Mouse (Mus musculus) adrenal gland, adult 18-20 months (tissue): ENCODE measurements around the gene Dok1. TPM values are rescaled to one million over a fixed set of nuclear protein-coding genes. Genes with fewer than 3 reads are reported as not detected.
A peak's percentile ranks its signal among the peaks of the same experiment; 100 is the strongest.

Experiments used
- DNase-seq, 2 experiments: peaks; one replicate each; pipeline ENCODE4 v3.0.0; 2021 to 2022; ENCODE audit warnings: low spot score in 2 of 2
- long read RNA-seq, 2 experiments: library from polyadenylated mRNA; stranded (forward); transcript quantifications; one replicate each; pipeline ENCODE4 v2.0.0; 2021
- total RNA-seq, 2 experiments: library from RNA; stranded (reverse); gene quantifications; 1 replicate in 1 of 2; 2 replicates in 1 of 2; pipeline ENCODE4 v1.2.3; 2021

Dok1 gene
- total RNA-seq, result 1 to 10 TPM; 7.0 to 7.2 TPM
- long read RNA-seq, experiment 1, partial matches to known transcripts, result 1 of 2 reads
- long read RNA-seq, experiment 1, other reads (novel, unspliced or antisense), result 0 of 2 reads
- long read RNA-seq, experiment 2, partial matches to known transcripts, result 0 of 7 reads
- long read RNA-seq, experiment 2, other reads (novel, unspliced or antisense), result 5 of 7 reads

- DNase-seq, result peak; percentile 71 to 72
Observed at GRCm38 (mm10) chr6:83033249-83034185, at the start of gene Dok1, which contains the start of gene Loxl3. TSS of gene Dok1 (minus strand) at chr6:83033471. TSS of gene Loxl3 (plus strand) at chr6:83034173.

DNA sequence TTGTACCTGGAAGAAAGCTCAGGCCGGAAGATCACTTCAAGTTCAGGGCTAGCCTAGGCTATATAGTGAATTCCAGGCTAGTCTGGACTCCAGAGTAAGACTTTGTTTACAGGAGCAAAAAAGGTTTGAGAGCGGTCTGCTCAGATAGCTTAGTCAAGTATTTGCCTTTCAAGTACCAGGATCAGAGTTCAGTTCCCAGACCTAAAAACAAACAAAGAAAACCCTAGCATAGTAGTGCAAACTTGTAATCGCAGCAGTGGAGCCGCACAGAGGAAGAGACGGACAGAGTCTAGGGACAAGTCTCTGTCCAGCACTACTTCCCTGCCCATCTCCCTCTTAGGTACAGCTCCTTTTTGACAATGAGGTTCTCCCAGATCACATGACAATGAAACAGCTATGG lies 46.9 kb upstream of the Dok1 start:
- DNase-seq, result no peak

GRCm38 (mm10) chr6:83078324-83078858 lies 45.1 kb upstream of the Dok1 start:
- peak; percentile 99 for DNase-seq

DNA sequence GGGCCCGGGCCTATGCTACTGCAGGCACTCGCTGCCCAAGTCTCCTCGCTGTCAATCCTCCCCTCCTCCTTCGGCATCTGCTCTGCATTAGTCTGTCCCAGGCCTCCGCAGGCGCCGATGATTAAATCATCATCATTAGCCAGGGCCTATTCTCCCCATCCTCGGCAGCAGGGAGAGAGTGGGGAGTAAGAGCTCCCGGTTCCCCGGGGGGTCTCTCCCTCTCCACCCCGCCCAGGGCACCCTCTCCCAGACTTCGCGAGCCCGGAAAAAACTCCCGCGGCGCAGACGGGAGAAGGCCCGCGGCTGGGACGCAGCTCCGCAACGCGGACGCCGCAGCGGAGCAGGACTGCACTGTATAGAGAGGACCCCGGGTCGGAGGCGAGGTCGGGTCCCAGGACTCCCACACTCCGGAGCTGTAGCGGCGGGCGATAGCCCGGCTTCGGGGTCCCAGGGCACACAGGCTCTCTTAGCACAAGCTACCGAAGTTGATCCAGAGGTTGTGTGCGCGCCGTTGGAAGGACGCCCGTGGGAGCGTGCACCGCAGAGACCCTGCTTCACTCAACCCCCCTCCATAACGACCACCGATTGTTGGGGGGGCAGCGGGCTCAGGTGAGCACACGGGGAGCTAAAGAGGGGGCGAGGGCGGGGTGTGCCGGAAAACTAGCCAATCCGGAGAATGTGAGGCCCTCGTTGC lies 44.5 kb upstream of the Dok1 start, which contains the start of gene Pcgf1:
Gene Pcgf1, plus strand, starts transcription at position 240 of the 694 bp plus-strand sequence.
- peak; percentile 57 to 61 for DNase-seq

DNA sequence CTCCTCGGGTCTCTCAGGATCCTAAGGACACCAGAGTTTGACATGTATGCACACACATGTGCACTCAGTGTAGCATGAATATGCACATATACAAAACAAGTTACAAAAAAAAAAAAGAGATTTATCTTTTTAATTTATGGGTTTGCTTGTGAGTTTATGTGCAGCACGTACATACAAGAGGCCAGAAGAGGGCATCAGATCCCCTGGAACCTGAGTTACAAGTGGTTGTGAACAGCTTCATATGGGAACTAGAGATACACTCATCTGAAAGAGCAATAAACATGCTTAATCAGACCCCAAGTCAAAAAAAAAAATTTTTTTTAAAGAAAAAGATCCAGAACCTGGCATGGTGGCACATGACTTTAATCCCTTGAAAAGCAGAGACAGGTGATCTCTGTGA lies 41.7 kb upstream of the Dok1 start:
- no peak for DNase-seq

DNA sequence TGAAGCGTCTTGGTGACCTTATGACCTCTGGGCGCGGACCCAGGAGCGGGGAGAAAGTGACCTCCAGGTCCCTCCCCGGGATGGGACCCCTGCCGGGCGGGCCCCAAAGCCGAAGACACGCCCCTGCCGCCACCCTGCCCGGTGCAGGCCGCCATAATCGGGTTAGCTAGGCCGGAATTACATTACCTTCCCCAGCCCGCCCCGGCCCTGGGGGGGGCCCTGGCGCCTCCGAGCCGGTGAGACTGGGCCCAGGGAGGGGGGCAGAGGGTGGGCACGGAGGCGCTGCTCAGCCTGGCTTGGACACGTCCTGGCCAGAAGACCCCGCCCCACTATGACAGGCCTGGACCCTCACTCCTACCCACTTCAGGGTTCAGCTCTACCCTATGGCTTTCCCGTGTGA lies 37.9 kb upstream of the Dok1 start:
- no peak for DNase-seq

DNA sequence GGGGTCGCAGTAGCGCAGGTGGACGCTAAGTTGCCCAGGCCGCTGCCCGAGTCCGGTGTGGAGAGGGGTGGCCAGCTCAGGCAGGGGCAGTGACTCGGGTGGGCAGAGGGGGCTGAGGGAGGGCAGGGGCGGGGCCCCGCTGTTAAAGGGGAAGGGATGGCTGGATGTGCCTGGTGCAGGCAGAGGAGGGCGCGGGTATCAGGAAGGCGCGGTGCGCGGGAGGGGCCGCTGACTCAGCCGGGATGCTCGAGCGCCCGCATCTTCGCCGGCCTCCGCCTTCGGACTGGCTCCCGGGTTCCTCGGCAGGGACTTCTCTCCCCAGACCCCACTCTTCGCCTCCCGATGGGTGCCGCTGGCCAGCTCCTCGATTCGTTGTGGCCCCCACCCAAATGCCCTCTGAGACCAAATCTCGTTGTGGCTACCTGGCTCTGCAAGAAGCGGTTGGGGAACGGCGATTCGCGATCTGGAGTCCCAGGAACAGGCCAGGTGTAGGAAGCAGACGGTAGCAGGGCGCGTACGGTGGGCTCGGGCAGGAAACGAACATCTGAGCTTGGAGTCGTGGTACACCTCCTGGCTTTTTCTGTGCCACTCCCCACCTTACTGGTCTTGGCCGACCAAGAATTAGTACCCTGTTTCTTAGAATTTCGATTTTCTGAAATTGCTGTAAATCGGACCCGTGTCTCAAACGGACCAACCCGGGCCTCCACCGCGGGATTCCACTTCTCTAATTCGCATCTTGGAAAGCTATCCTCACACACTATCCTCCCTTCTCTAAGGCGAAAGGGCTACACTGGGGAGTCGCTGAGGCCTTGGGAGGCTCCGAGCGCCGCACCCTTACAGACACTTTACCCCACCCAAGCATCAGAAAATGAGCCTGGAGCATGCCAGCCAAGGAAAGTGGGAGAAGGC lies 37.3 kb upstream of the Dok1 start:
- DNase-seq, result no peak

DNA sequence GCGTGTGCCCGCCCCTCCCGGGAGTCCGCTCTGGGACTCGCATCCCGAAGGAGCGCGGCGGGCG lies 36.8 kb upstream of the Dok1 start, which contains the start of gene Tlx2:
Gene Tlx2, minus strand, starts transcription at position 47 of the 64 bp plus-strand sequence.
- DNase-seq, result no peak

DNA sequence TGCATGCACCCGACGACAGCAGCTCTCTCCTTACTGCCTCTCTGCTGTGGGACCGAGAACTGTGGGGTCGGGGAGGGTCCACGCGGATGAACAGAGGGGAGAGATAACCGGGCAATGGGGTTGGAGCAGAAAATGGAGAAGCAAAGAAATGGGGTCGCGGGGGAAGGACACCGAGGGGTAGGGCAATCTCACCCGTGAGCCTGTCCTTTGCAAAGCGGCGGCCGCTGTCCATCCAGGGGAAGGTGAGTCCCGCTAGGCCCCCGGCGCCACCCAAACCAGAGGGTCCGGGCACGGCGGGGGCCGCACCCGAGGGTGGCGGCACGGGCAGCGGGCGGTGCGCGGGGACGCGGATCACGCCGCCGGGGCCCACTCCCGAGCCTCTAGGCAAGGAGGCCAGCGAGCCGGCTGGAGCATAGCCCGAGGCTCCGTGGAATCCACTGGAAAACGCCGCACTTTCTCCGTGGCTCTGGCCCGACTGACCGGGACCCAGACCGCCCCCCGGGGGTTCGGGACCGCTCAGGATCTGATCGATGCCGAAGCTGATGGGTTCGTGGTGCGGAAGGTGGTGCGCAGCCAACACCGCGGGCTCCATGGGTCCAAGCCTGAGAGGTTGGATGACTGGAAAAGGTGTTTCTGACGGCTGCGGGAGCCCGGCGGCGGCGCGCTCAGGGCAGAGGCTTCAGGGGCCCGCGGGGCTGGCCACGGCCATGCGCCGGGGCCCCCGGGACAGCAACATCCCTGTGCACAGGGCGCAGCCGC lies 36.4 kb upstream of the Dok1 start:
- DNase-seq, result no peak

DNA sequence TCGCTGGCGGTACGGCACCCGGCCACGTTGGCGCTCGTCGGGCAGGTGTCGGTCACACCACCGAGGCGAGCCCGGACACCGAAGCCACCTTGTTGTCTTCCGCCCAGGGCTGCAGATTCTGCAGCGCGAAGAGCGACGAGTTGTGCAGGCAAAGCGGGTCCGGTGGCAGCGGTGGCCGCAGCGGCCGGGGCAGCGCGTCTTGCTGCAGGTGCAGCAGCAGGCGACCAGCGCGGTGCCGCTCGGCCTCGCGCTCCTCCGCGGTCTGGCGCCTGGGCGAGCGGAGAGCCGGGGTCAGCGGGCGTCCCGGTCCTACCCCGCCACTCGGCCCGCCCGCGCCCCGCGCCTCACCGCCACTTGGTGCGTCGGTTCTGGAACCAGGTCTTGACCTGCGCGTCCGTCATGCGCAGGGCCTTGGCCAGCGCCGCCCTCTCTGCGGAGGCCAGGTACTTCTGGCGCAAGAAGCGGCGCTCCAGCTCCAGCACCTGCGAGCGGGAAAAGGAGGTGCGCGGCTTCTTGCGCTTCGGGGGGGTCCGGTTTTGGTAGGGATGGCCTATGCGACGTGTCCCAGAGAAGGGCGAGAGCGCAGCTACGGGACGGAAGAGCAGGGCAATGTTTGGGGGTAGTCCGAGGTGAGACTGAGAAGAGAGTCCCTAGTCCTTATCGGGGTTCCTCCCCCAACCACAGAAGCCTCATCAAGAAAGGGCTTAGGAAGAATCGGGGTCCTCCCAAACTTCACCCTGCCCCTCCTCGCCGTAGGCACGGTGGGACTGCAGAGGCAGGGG lies 35.6 kb upstream of the Dok1 start:
- no peak for DNase-seq

DNA sequence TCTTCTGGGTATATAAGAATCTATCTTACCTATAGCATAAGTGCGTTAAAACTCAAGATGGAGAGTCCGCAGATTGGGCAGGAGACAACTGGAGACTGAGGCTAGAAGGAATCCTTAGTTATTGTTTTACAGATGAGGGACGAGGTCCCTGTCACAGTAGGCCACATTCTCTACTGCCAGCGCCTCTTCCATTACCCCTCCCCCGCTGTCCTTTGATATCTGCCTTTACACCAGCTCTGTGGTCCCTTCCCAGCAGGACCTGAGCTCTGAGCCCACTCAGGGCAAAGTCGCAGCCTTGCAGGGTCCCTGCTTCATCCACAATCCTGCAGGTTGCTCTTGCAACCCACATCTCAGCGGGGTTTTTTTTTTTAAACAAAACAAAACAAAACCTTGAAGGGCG lies 35.0 kb upstream of the Dok1 start:
- no peak for DNase-seq

- no peak for DNase-seq
Observed at GRCm38 (mm10) chr6:83066441-83066840, 33.2 kb upstream of the Dok1 start.

DNA sequence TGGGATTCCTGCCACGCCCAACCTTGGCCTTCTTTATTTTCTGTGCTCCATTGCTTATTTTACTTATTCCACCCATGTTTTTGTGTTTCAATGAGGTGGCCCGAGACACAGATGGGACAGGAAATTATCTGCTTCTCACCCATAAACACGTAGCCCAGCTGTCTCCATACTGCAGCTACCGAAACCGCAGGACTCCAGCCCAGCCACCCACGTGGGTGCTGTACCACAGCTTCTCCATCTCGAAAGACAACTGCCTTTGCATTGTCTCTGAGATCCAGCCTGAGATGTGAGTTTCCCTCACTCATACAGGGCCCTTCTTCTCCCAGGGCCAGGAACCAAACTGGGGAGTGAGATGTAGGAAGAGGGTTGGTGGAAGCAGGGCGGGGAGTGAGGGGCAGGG lies 32.7 kb upstream of the Dok1 start:
- no peak for DNase-seq

DNA sequence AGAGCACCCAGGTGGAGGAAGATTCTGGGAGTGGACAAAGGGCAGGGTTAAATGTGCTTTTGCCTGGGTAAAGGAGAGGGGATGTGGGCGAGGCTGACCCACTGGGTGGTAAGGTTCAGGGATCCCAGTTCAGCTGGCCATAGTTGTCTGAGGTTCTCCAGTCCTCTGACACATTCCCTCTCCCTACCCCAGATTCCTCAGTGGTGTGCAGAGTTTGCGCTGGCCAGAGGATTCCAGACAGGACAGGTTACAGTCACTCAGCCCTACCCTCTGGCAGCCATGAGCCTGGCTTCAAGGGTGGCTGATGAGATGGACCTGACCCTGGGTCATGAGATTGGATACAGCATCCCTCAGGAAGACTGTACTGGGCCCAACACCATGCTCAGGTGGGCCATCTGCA lies 25.5 kb upstream of the Dok1 start:
- no peak for DNase-seq

GRCm38 (mm10) chr6:83057790-83058189 lies 24.5 kb upstream of the Dok1 start, which contains the start of gene Dqx1:
TSS of gene Dqx1 (plus strand) at chr6:83057844.
- DNase-seq, result no peak

- no peak for DNase-seq
Observed at GRCm38 (mm10) chr6:83054871-83055431, 21.7 kb upstream of the Dok1 start, which contains the start of gene Htra2. TSS of gene Htra2 (minus strand) at chr6:83055273.

- peak; percentile 93 to 94 for DNase-seq
Observed at GRCm38 (mm10) chr6:83054074-83054851, 21.0 kb upstream of the Dok1 start, which contains the start of gene Aup1. TSS of gene Aup1 (plus strand) at chr6:83054521.
